Mouse (Mus musculus): ENCODE results near the gene Lasp1.

Gene Lasp1

DNA sequence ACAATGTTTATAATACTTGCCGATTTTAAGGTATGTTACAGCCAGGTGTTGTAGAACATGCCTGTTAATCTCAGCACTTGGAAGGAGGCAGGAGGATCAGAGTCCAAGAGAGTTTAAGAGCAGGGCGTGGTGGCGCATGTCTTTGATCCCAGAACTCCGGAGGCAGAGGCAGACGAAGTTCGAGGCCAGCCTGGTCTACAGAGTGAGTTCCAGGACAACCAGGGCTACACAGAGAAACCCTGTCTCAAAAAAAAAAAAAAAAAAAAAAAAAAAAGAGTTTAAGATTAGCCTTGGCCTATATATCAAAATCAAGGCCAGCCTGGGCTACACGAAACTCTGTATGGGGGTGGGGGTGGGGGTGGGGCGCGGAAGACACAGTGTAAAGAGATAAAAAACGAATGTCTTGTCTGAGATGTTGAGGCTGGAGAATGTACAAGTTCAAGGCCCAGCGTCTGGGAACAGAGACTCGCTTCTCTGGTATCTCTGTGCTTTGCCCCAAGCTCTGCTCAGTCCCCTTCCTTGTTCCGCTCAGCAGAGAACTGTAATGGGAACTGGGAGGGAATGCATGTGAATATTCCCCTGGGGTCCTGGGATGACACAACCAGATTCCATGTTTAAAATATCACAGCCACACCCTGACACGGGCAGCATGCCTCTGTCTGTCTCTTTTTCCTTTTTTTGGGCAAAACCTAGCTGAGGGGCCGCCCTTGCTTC lies 1.3 kb upstream of the Lasp1 start:
- no peak for DNase-seq

DNA sequence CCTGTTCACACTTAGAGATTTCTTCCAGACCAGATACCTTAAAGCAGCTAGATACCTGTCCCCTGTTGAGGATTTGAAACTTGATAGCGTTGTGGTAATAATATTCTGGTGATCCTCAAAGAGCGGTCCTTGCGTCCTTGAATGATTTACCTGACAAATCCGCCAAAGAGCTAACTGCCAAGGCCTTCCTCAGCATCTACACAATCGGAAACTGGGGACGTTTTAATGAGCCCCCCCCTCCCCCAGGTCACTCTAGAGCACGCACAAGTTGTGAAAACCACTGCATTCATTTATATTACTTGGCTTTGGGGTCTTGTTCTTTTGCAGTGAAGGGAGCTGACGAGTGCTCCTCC lies 741 bp upstream of the Lasp1 start:
- DNase-seq, result no peak

DNA sequence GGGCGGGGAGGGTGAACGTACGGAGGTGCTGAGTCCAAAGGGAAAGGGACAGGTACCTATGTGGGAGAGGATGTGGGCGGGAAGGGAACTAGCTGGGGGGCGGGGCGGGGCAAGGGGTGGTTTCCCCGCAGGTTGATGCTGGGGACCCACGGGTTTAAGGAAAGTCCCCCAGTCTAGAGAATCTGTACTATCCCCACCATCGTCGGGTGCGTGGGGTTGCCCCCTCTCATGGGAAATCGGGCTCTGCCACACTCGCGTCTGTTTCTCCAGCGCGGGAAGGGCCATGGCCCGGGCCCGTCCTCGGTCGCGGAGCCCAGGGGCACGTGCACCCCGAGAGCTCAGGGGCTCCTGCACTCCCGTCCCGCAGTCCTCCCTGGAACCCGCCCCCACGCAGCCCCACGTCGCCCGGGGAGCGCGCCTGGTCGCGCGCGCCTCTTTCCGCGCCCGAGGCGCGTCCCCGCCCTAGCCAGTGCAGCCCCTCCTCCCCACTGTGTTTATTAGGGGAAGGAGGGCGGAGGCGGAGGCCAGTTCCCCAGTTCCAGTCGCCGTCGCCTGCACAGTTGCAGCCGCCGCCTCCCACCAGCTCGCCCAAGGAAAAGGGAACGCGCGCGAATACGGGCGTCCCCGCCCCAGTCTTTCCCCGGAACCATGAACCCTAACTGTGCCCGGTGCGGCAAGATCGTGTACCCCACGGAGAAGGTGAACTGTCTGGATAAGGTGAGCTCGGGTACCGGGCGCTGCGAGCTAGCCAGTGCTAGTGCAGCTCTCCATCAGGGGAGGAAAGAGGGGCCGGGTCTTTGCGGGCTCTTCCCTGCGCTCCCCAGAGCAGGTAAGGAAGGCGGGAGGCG lies 570 bp downstream of the Lasp1 start:
- DNase-seq, result peak; percentile 92 to 93

DNA sequence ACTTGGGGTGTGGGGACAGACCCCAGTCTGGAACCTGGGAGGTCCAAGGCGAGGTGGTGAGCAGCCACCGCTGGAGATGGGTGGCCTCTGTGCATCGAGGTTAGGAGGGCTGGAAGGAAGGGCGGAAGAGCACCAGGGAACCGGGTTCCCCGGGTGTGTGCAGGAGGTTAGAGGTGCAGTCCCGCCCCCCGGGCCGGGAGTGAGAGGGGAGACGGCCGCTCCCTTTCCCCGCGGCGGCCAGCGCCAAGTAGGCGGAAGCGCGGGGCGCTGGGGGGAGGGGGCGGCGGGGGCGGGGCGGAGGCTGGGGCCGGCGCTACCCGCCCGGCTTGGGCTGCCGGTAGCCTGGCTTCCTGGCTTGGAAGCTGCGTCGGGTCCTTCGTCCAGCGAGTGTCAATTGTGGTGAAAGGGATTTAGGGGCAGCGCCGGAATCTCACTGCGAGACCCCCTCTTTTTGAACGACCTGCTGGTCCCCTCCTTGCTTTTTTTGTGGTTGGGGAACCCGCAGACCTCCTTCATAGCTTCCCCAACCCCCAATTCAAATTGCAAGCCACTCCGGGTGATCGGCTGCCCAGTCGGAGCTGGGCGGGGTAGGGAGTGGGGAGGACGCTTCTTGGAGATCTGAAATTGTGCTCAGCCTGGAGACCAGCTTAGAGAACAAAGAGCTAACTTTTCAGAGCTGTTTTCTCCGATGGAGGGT lies 1.3 kb downstream of the Lasp1 start:
- DNase-seq, result peak; percentile 86 to 93

DNA sequence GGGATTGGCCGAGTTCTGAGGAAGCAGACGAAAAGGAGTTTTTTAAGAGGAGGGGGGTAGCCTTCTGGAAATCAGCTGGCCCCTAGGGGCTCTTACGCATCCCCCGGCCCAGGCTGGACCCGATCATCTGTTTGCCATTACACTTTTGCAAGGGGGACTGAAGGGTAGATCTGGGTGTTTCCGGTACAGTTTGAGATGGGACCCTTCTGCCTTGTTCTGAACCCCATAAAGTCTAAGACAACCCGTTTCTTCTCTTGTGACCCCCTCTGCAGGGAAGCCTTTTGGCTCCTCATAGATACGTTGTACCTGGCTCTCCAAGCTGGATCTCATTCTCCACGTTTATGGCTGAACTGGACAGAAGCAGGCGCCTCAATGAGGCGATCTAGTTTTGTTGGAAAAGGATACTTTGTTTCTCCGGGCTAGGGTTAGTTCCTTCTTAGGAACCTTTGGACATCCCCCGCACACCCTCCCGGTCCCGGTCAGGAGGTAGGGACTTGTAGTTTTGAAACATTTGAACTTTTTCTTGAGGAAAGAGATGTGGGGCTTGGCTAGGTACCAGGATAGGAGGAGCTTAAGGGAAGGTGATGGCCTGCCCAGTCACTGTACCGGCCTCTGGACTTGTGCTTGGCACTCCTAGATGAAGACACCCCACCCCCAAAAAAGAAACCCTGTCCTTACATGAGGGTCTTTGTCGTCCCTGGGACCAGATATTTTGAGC lies 2.0 kb downstream of the Lasp1 start:
- DNase-seq, result peak in 1 of 2 experiments; percentile 49

DNA sequence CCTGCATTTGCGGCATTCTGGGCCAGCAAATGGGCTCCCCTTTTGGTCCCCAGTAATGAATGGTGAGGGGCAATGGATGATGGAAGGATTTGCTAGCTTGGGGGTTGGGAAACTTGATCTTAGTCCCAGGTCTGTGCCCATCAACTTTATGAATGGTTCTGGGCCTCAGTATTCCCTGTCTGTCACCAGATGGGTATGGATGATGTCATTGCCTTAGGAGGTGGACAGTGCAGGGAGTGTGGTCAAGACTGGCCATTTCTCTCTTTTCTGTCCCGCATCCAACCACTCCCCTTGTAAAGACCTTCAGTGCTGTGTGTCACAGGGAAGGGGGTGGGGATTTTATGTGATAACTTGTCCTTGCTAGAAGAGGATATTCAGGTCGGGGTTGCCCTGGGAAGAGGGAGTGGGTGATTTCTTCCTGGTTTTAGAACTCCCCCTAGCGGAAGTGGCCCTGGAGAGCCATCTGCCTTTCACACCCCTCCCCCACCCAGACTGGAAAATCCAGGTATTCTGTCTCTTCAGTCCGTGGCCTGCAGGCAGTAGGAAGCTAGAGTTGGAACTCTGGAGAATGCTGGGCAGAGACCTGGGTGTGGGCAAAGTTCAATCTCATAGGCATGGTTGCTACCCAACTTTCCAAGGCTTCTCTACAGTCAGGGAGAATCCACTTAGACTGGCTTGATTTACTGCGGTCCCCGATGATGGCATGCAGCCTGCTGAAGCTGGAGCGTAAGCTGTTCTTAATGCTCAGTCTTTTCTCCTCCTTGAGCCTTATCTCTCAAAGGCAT lies 2.8 kb downstream of the Lasp1 start:
- peak; percentile 52 to 65 for DNase-seq

- DNase-seq, result no peak
These were observed 3.3 kb downstream of the Lasp1 start for GRCm38 (mm10) chr11:97802194-97802470.

DNA sequence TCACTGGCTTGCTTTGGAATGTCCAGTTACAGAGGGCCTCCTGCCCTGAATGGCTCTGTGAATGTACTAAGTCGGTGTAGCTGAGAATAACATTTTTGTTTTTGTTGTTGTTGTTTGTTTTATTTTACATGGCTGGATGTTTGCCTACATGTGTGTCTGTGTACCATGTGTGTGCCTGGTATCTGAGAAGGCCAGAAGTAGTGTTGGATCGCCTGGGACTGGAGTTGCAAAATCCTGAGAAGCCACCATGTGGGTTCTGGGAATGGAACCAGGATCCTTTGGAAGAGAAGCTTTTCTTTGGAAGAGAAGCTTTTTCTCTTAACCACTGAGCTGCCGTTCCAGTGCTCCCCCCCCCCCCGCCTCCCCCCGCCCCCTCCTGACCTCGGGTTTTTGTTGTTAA lies 3.7 kb downstream of the Lasp1 start:
- DNase-seq, result no peak

DNA sequence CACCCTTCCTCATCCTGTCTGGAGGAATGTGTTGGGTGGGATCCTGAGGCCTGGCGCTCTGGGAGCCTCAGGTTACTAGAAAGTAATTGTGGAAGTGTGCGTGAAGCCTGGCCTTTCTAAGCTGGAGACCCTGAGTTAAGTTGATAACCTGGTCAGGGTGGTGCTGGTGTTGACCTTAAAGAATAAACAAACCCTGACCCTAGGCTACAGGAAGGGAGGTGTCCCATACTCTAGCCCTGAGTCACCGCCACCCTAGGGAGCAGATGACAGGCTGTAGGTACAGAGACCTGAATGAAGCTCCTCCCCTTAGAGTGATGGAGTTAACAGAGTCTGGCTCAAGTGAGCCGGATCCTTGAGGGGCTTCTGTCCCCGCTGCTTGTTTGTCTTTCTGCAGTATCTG lies 5.0 kb downstream of the Lasp1 start:
- DNase-seq, result no peak

- peak; percentile 58 to 78 for DNase-seq
These were observed 6.3 kb downstream of the Lasp1 start for GRCm38 (mm10) chr11:97804841-97805661.

DNA sequence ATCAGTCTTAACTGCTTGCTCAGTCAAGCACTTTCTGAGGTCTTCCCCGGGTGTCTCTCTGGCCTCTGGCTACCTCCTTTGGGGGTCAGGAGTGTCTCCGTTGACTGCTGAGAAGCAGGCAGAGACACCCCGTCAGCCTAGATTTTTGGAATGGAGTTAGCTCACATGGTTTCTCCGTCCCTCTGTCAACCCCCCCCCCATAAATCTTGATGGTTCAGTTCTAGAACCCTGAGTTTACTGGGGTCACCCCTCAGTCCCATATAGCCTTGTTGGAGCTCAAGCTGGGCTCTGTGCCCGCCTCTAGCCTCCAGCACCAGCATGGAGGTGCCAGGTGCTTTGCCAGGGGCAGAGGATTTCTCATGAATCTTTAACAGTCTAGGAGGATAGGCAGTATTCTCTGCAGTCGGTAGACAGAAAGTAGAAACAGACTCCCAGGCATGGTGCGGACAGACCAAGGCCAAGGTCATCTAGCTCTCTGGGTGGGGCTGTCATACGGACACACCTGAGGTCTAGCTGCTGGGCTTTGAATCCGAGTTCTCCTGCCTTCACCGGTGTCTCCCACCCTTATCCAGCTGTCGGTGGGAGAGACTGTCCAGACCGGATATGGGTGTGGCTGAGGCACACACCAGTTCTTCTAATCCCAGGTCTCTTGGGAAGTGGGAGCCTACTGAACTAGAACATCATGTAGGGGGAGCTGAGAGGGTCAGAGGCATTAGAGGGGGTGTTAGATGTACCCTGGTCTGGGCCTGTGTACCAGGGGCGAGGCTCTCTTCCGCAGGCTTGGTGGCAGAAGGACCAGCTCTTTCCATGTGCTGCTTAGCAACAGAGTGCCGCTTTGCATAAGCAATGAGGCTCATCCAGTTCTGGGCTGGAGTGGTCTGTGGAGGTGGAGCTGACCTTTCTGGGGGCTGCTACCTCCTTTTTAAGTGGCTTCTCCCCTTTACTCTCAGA lies 7.1 kb downstream of the Lasp1 start:
- peak; percentile 22 to 46 for DNase-seq

GRCm38 (mm10) chr11:97806613-97806964 lies 7.8 kb downstream of the Lasp1 start:
- DNase-seq, result no peak

- peak in 1 of 2 experiments; percentile 45 for DNase-seq
These were observed 8.8 kb downstream of the Lasp1 start for GRCm38 (mm10) chr11:97807626-97808025.

DNA sequence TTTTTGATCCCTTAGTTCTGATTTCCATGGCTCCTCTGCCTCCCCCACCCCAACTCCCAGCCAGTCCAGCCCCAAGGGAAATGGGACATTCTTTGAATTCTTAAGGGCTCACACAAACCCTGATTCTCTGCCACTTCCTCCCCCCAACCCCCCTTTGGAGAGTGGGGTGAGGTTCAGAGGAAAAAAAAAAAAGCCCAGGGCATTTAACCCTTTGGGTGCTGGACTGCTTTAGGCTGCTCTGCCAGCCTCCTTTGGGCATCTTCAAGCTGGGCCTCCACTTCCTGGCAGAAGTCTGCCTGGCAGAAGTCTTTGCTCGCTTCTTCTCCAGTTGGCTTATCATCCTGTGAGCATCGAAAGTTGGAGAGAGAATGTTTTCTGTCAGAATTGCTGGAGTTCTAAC lies 9.3 kb downstream of the Lasp1 start:
- peak; percentile 72 to 77 for DNase-seq

DNA sequence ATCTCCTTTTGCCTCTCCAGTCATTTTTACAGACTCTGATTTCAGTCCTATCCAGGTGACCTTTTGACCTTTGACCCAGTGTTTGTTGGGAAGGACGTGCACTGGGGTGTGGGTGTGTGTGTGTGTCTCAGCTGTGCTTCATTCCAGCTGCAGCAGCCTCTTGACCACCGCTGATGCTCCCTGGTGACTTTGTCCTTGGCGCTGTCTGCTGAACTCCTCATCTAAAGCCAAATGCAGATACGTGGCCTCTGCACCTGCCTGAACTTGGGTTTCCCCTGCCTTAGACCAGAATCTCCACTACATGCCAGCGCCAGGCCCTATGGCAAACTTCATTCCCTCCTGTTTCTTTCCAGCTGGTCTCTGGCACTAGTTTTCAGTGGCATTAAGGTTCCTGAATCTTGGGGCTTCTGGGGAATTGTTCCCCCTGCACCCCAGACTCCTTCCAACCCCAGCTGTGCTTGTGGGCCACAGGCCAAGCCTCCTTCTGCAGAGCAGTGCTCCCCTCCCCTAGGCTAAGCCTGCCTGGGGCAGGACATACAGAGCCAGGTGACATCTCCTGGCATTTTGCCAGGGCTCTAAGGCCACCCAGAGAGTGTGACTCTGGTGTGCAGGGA lies 9.9 kb downstream of the Lasp1 start:
- peak; percentile 34 to 38 for DNase-seq

GRCm38 (mm10) chr11:97809235-97810121 lies 10.7 kb downstream of the Lasp1 start:
- DNase-seq, result no peak

GRCm38 (mm10) chr11:97810356-97810755 lies 11.6 kb downstream of the Lasp1 start:
- DNase-seq, result peak; percentile 62 to 82

- DNase-seq, result no peak
These were observed 12.2 kb downstream of the Lasp1 start for GRCm38 (mm10) chr11:97810970-97811369.
